Mouse (Mus musculus): Measurements from ENCODE around the gene Ear1.
"Not testable (repeated sequence)": the region's sequence is repeated elsewhere in the genome, so short reads cannot be mapped to it uniquely, and the experiment has no call there.

- TF ChIP-seq CTCF (IDR thresholded peaks at IDR 0.05; ENCODE audit: control insufficient read depth, insufficient read depth, insufficient read length); MYOG (IDR thresholded peaks at IDR 0.05; ENCODE audit: control insufficient read depth, extremely low read depth, insufficient read length); MAX (IDR thresholded peaks at IDR 0.05); USF1 (IDR thresholded peaks at IDR 0.05; ENCODE audit: low read depth); MYOD1 (IDR thresholded peaks at IDR 0.05; ENCODE audit: control insufficient read depth, insufficient read length, low read depth): not testable (repeated sequence)
These were observed 48.1 kb upstream of the Ear1 start, which contains the start of gene Ear10 for GRCm38 (mm10) chr14:43923459-43923858.
